Mouse (Mus musculus): Measurements from ENCODE around the gene Unc13c. TPM values are rescaled to one million over a fixed set of nuclear protein-coding genes. Genes with fewer than 3 reads are reported as not detected.

Unc13c gene
- polyA plus RNA-seq, 1 experiment: not detected

- no peak overlapping the region for H3K4me3 ChIP-seq (replicated peaks)
- peaks cover 8% of the 10 kb centered on the region; the same call in 1 of the 2 replicates for H3K9me3 ChIP-seq
- H3K4me1 ChIP-seq: no peaks in the 10 kb centered on the region
- no peaks in the 10 kb centered on the region for H3K36me3 ChIP-seq (replicated peaks; ENCODE audit: low read length)
- H3K27me3 ChIP-seq (replicated peaks): no peaks in the 10 kb centered on the region
- no peak for TF ChIP-seq FLI1 (IDR thresholded peaks at IDR 0.05; ENCODE audit: low read length)
- no peak for TF ChIP-seq GATA1 (IDR thresholded peaks at IDR 0.05; ENCODE audit: borderline replicate concordance, low read length)
Measured at GRCm38 (mm10) chr9:73883587-73883986, 85.2 kb downstream of the Unc13c start.

GRCm38 (mm10) chr9:73883143-73883542 lies 85.6 kb downstream of the Unc13c start:
- Histone ChIP-seq H3K4me3 (replicated peaks) (no peak overlapping the region), H3K4me1 (no peaks in the 10 kb centered on the region), H3K9me3 (peaks cover 8% of the 10 kb centered on the region; the same call in 1 of the 2 replicates), H3K27me3 (replicated peaks) (no peaks in the 10 kb centered on the region), H3K36me3 (replicated peaks; ENCODE audit: low read length) (no peaks in the 10 kb centered on the region)
- no peak for TF ChIP-seq GATA1 (IDR thresholded peaks at IDR 0.05; ENCODE audit: borderline replicate concordance, low read length)
- no peak for TF ChIP-seq FLI1 (IDR thresholded peaks at IDR 0.05; ENCODE audit: low read length)

- no peak for TF ChIP-seq GATA1 (IDR thresholded peaks at IDR 0.05; ENCODE audit: borderline replicate concordance, low read length)
- no peak for TF ChIP-seq FLI1 (IDR thresholded peaks at IDR 0.05; ENCODE audit: low read length)
- Histone ChIP-seq H3K27me3 (replicated peaks) (no peaks in the 10 kb centered on the region), H3K36me3 (replicated peaks; ENCODE audit: low read length) (no peaks in the 10 kb centered on the region), H3K4me1 (no peaks in the 10 kb centered on the region), H3K4me3 (replicated peaks) (no peak overlapping the region), H3K9me3 (peaks cover 8% of the 10 kb centered on the region; the same call in 1 of the 2 replicates)
Measured at GRCm38 (mm10) chr9:73882393-73882919, 86.3 kb downstream of the Unc13c start.

GRCm38 (mm10) chr9:73867410-73868067 lies 101.2 kb downstream of the Unc13c start:
- H3K9me3 ChIP-seq: peaks cover 5% of the 10 kb centered on the region
- no peaks in the 10 kb centered on the region for H3K4me1 ChIP-seq
- TF ChIP-seq GATA1 (IDR thresholded peaks at IDR 0.05; ENCODE audit: borderline replicate concordance, low read length): no peak
- no peak for TF ChIP-seq FLI1 (IDR thresholded peaks at IDR 0.05; ENCODE audit: low read length)
- H3K36me3 ChIP-seq (replicated peaks; ENCODE audit: low read length): no peaks in the 10 kb centered on the region
- H3K4me3 ChIP-seq (replicated peaks): no peak overlapping the region
- no peaks in the 10 kb centered on the region for H3K27me3 ChIP-seq (replicated peaks)

GRCm38 (mm10) chr9:73866666-73867065 lies 102.1 kb downstream of the Unc13c start:
- TF ChIP-seq GATA1 (IDR thresholded peaks at IDR 0.05; ENCODE audit: borderline replicate concordance, low read length): no peak
- TF ChIP-seq FLI1 (IDR thresholded peaks at IDR 0.05; ENCODE audit: low read length): no peak

GRCm38 (mm10) chr9:73859469-73859868 lies 109.3 kb downstream of the Unc13c start:
- Histone ChIP-seq H3K4me1 (no peaks in the 10 kb centered on the region), H3K9me3 (0 out of 2 replicates have a peak, but pooled peaks cover 3% of the 10 kb centered on the region)

More at GRCm38 (mm10) chr9:73866666-73867065, 102.1 kb downstream of the Unc13c start:
- Histone ChIP-seq H3K4me1 (no peaks in the 10 kb centered on the region), H3K36me3 (replicated peaks; ENCODE audit: low read length) (no peaks in the 10 kb centered on the region), H3K4me3 (replicated peaks) (no peak overlapping the region), H3K27me3 (replicated peaks) (no peaks in the 10 kb centered on the region), H3K9me3 (peaks cover under 1% of the 10 kb centered on the region; the same call in 1 of the 2 replicates)

GRCm38 (mm10) chr9:73854281-73854680 lies 114.5 kb downstream of the Unc13c start:
- H3K4me1 ChIP-seq: no peaks in the 10 kb centered on the region
- H3K36me3 ChIP-seq (replicated peaks; ENCODE audit: low read length): no peaks in the 10 kb centered on the region
- H3K4me3 ChIP-seq (replicated peaks): no peak overlapping the region
- no peaks in the 10 kb centered on the region for H3K27me3 ChIP-seq (replicated peaks)
- no peaks in the 10 kb centered on the region for H3K9me3 ChIP-seq
- no peak for TF ChIP-seq FLI1 (IDR thresholded peaks at IDR 0.05; ENCODE audit: low read length)
- TF ChIP-seq GATA1 (IDR thresholded peaks at IDR 0.05; ENCODE audit: borderline replicate concordance, low read length): no peak

More at GRCm38 (mm10) chr9:73859469-73859868, 109.3 kb downstream of the Unc13c start:
- TF ChIP-seq GATA1 (IDR thresholded peaks at IDR 0.05; ENCODE audit: borderline replicate concordance, low read length): no peak
- no peak for TF ChIP-seq FLI1 (IDR thresholded peaks at IDR 0.05; ENCODE audit: low read length)
- Histone ChIP-seq H3K4me3 (replicated peaks) (no peak overlapping the region), H3K27me3 (replicated peaks) (no peaks in the 10 kb centered on the region), H3K36me3 (replicated peaks; ENCODE audit: low read length) (no peaks in the 10 kb centered on the region)

GRCm38 (mm10) chr9:73806681-73807080 lies 162.1 kb downstream of the Unc13c start:
- TF ChIP-seq GATA1 (IDR thresholded peaks at IDR 0.05; ENCODE audit: borderline replicate concordance, low read length): no peak
- TF ChIP-seq FLI1 (IDR thresholded peaks at IDR 0.05; ENCODE audit: low read length): no peak
- Histone ChIP-seq H3K4me3 (replicated peaks) (no peak overlapping the region), H3K9me3 (peaks cover 3% of the 10 kb centered on the region; the same call in 1 of the 2 replicates), H3K4me1 (no peaks in the 10 kb centered on the region), H3K27me3 (replicated peaks) (no peaks in the 10 kb centered on the region), H3K36me3 (replicated peaks; ENCODE audit: low read length) (no peaks in the 10 kb centered on the region)

GRCm38 (mm10) chr9:73774616-73775015 lies 194.2 kb downstream of the Unc13c start:
- no peaks in the 10 kb centered on the region for H3K9me3 ChIP-seq
- H3K27me3 ChIP-seq (replicated peaks): no peaks in the 10 kb centered on the region
- TF ChIP-seq FLI1 (IDR thresholded peaks at IDR 0.05; ENCODE audit: low read length) (no peak), GATA1 (IDR thresholded peaks at IDR 0.05; ENCODE audit: borderline replicate concordance, low read length) (no peak)
- H3K36me3 ChIP-seq (replicated peaks; ENCODE audit: low read length): no peaks in the 10 kb centered on the region
- no peaks in the 10 kb centered on the region for H3K4me1 ChIP-seq
- no peak overlapping the region for H3K4me3 ChIP-seq (replicated peaks)

- Histone ChIP-seq H3K36me3 (replicated peaks; ENCODE audit: low read length) (no peaks in the 10 kb centered on the region), H3K9me3 (no peaks in the 10 kb centered on the region), H3K27me3 (replicated peaks) (no peaks in the 10 kb centered on the region), H3K4me1 (peaks cover 9% of the 10 kb centered on the region), H3K4me3 (replicated peaks) (no peak overlapping the region)
- TF ChIP-seq FLI1 (IDR thresholded peaks at IDR 0.05; ENCODE audit: low read length) (no peak), GATA1 (IDR thresholded peaks at IDR 0.05; ENCODE audit: borderline replicate concordance, low read length) (no peak)
Measured at GRCm38 (mm10) chr9:73755185-73755584, 213.6 kb downstream of the Unc13c start.

Measured in megakaryocyte, embryonic 14.5 days (primary cell).